Mouse (Mus musculus) embryonic facial prominence, embryonic 15.5 days (tissue): Measurements from ENCODE around the gene Naxd. TPM values are rescaled to one million over a fixed set of nuclear protein-coding genes. Genes with fewer than 3 reads are reported as not detected.
"Not testable (repeated sequence)": the region's sequence is repeated elsewhere in the genome, so short reads cannot be mapped to it uniquely, and the experiment has no call there.

ENCODE experiments used
- ATAC-seq: fragments of 200-750 bp; cut with Nextera tagmentation; 2 replicates; pipeline ENCODE4 v1.8.0; 2017; ENCODE audit warnings: low read depth, moderate TSS enrichment; ENCODE audit not compliant: insufficient number of reproducible peaks, low FRiP score, low TSS enrichment
- H3K27ac ChIP-seq: fragments of 300-500 bp; sonication (generic); replicated peaks from 2 replicates; pipeline ENCODE4 v1.5.1; 2015; ENCODE audit warnings: mild to moderate bottlenecking, inconsistent platforms
- H3K27me3 ChIP-seq: fragments of 300-500 bp; sonication (generic); 2 replicates; pipeline ENCODE4 v1.6.1; 2015; ENCODE audit warnings: inconsistent platforms
- H3K36me3 ChIP-seq: fragments of 300-500 bp; sonication (generic); 2 replicates; pipeline ENCODE4 v1.6.1; 2015; ENCODE audit warnings: mild to moderate bottlenecking, inconsistent platforms
- H3K4me1 ChIP-seq: fragments of 300-500 bp; sonication (generic); 2 replicates; pipeline ENCODE4 v1.6.1; 2015; ENCODE audit warnings: inconsistent platforms
- H3K4me2 ChIP-seq: fragments of 300-500 bp; sonication (generic); replicated peaks from 2 replicates; pipeline ENCODE4 v1.6.1; 2015; ENCODE audit warnings: mild to moderate bottlenecking, inconsistent platforms
- H3K4me3 ChIP-seq: fragments of 300-500 bp; sonication (generic); replicated peaks from 2 replicates; pipeline ENCODE4 v1.5.1; 2015; ENCODE audit warnings: mild to moderate bottlenecking, inconsistent platforms
- H3K9ac ChIP-seq: fragments of 300-500 bp; sonication (generic); 2 replicates; pipeline ENCODE4 v1.6.1; 2015; ENCODE audit warnings: inconsistent platforms
- H3K9me3 ChIP-seq: fragments of 300-500 bp; sonication (generic); replicated peaks from 2 replicates; pipeline ENCODE4 v1.6.1; 2016; ENCODE audit warnings: inconsistent platforms
- WGBS: fragments of 180-500 bp; shearing (Covaris S2); methylation state at CpG from one replicate; pipeline ENCODE4 v1.1.7; 2015; 5-methylcytosine and 5-hydroxymethylcytosine counted together
- polyA plus RNA-seq: library from polyadenylated mRNA; unstranded; fragments of >200 nt; fragmentation: Nextera tagmentation; extraction: Ambion mirVana; gene quantifications from 2 replicates; pipeline ENCODE4 v1.2.1, GENCODE M21; 2015

The Naxd gene
- polyA plus RNA-seq, 1 experiment from 2014 or later = 132 TPM

DNA sequence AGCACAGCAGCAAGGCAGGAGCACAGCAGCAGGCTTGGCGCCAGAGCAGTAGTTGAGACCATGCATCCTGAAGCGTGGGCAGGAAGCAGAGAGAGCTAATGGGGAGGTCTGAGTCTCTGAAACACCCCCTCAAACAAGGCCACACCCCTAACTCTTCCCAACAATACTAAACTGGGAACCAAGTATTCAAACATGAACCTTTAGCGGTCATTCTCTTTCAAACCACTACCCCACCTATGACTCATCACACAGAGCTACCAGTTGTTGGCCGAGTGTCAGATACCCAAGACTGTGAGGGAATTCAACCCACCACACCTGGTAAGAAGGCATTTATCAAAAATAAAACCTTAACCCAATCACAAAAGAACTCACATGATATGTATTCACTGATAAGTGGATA lies 10.1 kb upstream of the Naxd start:
- H3K4me3 ChIP-seq = no peak overlapping the region
- H3K36me3 ChIP-seq = no peaks in the 10 kb centered on the region
- H3K27me3 ChIP-seq = peaks cover 38% of the 10 kb centered on the region
- no peak overlapping the region for H3K27ac ChIP-seq
- no peak for ATAC-seq
- WGBS = 67% methylated on average over 4 of the region's 4 CpGs
- no peaks in the 10 kb centered on the region for H3K9me3 ChIP-seq
- no peak overlapping the region for H3K9ac ChIP-seq
- H3K4me2 ChIP-seq = no peak overlapping the region
- no peaks in the 10 kb centered on the region for H3K4me1 ChIP-seq

DNA sequence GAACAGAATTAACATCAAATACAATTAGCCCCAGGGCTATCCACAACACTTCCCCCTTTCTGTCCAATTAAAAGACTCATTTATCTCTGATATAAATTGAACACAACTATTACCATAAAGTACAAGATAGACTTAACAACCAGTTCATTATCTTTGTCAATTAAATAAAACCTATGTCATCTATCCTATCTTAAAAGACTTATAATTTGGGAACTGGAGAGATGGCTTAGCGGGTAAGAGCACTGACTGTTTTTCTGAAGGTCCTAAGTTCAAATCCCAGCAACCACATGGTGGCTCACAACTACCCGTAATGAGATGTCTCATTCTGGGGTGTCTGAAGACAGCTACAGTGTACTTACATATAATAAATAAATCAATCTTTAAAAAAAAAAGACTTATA lies 5.0 kb upstream of the Naxd start:
- H3K9me3 ChIP-seq, H3K27ac ChIP-seq, H3K4me1 ChIP-seq, ATAC-seq, H3K9ac ChIP-seq, H3K36me3 ChIP-seq, H3K4me3 ChIP-seq, H3K4me2 ChIP-seq: not testable (repeated sequence)
- H3K27me3 ChIP-seq = peaks cover 36% of the 10 kb centered on the region
- 86% methylated on average over 2 of the region's 2 CpGs for WGBS

DNA sequence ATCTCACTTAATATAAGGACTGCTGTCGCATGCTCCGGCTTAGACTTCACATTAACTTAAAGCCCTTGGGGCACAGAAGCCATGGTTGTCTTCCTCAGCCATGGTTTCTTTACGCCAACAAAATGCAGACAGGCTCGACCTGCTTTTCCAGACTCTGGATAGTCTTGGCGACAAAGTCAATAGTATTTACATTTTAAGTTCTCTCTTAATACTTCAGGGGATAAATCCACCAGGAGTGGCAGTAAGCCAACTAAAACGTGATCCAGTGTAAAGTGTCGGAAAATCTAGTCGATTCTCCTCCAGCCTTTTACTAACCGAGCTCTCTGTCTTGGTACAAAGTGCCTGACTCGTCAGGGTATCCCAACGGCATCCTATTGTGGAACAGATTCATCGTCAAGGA lies 975 bp downstream of the Naxd start:
- H3K27me3 ChIP-seq = peaks cover 11% of the 10 kb centered on the region; the same call in 1 of the 2 replicates
- H3K9me3 ChIP-seq = no peaks in the 10 kb centered on the region
- H3K4me3 ChIP-seq = peak overlapping the region; percentile 94
- peak overlapping the region; percentile 84 for H3K4me2 ChIP-seq
- peak overlapping the region; percentile 85; the same call in 1 of the 2 replicates for H3K9ac ChIP-seq
- WGBS = 59% methylated on average over 12 of the region's 12 CpGs
- H3K27ac ChIP-seq = 0 out of 2 replicates have a peak overlapping the region, but pooled peaks have one; percentile 44
- H3K4me1 ChIP-seq = peaks cover 24% of the 10 kb centered on the region
- H3K36me3 ChIP-seq = peaks cover 13% of the 10 kb centered on the region
- no peak for ATAC-seq

DNA sequence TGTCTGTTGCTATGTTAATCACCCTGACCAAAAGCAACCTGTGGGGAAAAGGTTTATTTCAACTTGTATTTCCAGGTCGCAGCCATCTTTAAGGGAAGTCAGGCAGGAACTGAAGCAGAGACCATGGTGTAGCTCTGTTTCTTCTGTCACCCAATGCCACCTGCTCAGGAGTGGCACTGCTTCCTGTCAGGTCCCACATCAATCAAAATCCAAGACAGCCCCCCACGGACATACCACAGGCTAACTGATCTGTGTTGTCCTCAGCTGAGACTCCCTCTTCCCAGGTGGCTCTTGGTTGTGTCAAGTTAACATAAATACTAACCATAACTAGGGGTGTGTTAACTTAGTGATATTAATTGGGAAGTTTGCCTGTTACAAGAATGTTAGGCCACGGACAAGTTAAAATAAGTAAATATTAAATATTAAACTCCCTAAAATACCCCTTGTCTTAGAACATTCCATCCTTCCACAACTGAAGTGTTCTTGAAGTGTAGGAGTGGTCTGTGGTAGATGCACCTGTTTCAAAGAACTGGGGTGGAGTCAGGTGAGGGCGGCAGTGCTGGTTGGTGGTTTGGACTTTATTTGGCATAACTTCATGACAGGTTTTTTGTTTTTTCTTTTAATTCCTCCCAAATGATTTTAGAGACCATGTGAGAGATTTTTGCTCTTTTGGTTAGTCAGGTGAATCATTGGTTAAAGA lies 1.6 kb downstream of the Naxd start:
- H3K27me3 ChIP-seq = peaks cover 10% of the 10 kb centered on the region; the same call in 1 of the 2 replicates
- peaks cover 24% of the 10 kb centered on the region for H3K4me1 ChIP-seq
- H3K9ac ChIP-seq = no peak overlapping the region
- WGBS = 87% methylated on average over 4 of the region's 4 CpGs
- H3K4me2 ChIP-seq = peak overlapping the region; percentile 84
- no peak for ATAC-seq
- 0 out of 2 replicates have a peak overlapping the region, but pooled peaks have one; percentile 44 for H3K27ac ChIP-seq
- peak overlapping the region; percentile 94; the same call in 1 of the 2 replicates for H3K4me3 ChIP-seq
- no peaks in the 10 kb centered on the region for H3K9me3 ChIP-seq
- H3K36me3 ChIP-seq = peaks cover 19% of the 10 kb centered on the region

DNA sequence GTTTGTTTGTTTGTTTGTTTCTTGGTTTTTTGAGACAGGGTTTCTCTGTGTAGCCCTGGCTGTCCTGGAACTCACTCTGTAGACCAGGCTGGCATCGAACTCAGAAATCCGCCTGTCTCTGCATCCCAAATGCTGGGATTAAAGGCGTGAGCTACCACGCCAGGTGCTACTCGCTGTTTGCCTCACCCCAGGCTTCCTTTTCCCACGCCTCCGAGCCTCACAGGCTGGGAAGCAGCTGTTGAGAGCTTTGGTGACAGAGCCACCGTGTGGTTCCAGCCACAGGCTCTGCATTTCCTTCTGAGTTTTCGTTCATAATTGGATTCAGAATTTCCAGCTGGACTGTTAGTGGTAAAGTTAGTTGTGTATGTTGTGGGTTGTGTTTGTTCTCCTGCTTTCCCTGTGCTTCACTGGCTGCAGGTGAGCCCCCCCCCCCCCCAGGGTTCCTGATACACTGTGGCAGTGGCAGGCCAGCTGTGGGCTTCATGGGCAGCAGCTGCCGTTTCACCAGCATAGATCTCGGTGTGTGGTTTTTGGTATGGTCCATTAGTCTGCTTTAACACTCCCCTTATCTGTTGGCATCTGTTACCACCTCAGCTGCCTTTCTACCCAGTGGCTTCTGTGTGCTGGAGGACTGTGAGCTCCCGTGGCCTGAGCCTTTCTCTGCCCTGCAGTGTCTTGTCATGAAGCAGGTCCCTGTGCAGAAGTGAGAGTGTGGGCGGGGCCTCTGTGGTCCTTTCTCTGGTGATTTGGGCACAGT lies 6.3 kb downstream of the Naxd start:
- WGBS = 77% methylated on average over 13 of the region's 13 CpGs
- no peak overlapping the region for H3K9ac ChIP-seq
- H3K4me2 ChIP-seq = no peak overlapping the region
- peaks cover 10% of the 10 kb centered on the region for H3K4me1 ChIP-seq
- ATAC-seq = no peak
- no peaks in the 10 kb centered on the region for H3K27me3 ChIP-seq
- no peak overlapping the region for H3K27ac ChIP-seq
- no peaks in the 10 kb centered on the region for H3K9me3 ChIP-seq
- no peak overlapping the region for H3K4me3 ChIP-seq
- H3K36me3 ChIP-seq = peaks cover 58% of the 10 kb centered on the region

DNA sequence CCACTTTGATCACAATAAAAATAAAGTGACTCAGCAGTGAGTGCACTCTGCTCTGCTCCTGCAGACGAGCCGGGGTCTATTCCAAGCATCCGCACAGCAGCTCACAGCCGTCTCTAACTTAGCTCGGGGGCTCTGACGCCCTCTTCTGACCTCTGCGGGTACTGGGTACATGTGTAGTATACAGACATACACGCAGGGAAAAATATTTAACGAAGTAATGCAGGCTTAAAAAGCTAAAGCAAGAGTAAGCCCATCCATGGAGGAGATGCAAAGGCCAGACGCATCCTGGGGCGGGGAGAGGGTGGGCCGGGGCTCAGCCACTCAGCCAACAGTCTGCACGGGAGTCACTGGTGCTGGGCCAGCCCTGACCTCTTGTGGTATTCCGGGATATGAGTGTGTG lies 8.8 kb downstream of the Naxd start:
- Histone ChIP-seq H3K27me3 (no peaks in the 10 kb centered on the region), H3K9me3 (no peaks in the 10 kb centered on the region), H3K4me1 (no peaks in the 10 kb centered on the region; the same call in 1 of the 2 replicates), H3K4me3 (no peak overlapping the region), H3K27ac (no peak overlapping the region), H3K9ac (no peak overlapping the region), H3K36me3 (peaks cover 82% of the 10 kb centered on the region), H3K4me2 (no peak overlapping the region)
- WGBS = 80% methylated on average over 14 of the region's 14 CpGs
- no peak for ATAC-seq

DNA sequence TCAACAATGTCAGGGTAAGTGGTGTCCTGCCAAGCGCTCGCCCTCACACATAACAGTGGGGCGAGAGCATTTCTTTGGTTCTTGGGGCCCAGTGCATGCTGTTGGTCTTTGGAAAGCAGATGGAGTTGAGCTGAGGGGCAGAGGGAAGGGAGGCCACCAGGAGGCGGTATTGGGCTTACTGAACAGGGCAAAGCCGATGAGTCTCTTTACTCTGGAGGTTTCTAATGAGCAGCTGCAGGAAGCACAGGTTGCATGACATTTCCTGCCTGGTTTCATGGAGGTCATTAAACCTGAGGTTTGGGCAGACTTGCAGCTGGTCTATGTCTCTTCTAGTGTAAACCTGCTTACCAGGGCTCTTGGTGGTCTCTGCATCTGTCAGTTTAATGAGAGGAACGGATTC lies 9.5 kb downstream of the Naxd start:
- Histone ChIP-seq H3K9me3 (no peaks in the 10 kb centered on the region), H3K36me3 (peaks cover 86% of the 10 kb centered on the region)

DNA sequence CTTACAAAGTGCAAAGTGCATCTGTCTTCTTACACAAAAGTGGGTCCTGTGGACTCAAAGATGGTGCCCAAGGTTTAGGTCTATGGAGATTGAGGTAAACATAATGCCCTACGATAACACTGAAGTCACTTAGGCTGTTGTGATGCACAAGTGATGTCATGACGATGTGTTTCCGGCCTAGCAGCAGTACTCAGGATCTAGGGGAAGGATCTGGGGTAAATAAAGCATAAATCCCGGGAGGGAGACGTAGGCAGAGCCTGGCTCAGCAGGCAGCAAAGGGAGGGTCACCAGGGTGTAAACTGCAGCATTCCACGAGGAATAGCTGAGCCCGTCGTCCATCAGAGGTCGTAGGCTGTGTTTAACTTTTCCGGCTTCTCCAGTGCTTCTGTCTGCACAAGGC lies 11.6 kb downstream of the Naxd start:
- 78% methylated on average over 10 of the region's 10 CpGs for WGBS
- no peak overlapping the region for H3K27ac ChIP-seq
- H3K4me3 ChIP-seq = no peak overlapping the region
- no peak overlapping the region for H3K9ac ChIP-seq
- H3K4me1 ChIP-seq = no peaks in the 10 kb centered on the region; the same call in 1 of the 2 replicates
- peaks cover 91% of the 10 kb centered on the region for H3K36me3 ChIP-seq
- no peaks in the 10 kb centered on the region for H3K27me3 ChIP-seq
- no peak overlapping the region for H3K4me2 ChIP-seq
- no peak for ATAC-seq
- no peaks in the 10 kb centered on the region for H3K9me3 ChIP-seq

More for the DNA sequence above, 9.5 kb downstream of the Naxd start:
- Histone ChIP-seq H3K4me3 (no peak overlapping the region), H3K27me3 (no peaks in the 10 kb centered on the region), H3K27ac (no peak overlapping the region), H3K4me2 (no peak overlapping the region), H3K9ac (no peak overlapping the region), H3K4me1 (no peaks in the 10 kb centered on the region; the same call in 1 of the 2 replicates)
- WGBS = 69% methylated on average over 6 of the region's 6 CpGs
- no peak; the same call in 1 of the 2 replicates for ATAC-seq

DNA sequence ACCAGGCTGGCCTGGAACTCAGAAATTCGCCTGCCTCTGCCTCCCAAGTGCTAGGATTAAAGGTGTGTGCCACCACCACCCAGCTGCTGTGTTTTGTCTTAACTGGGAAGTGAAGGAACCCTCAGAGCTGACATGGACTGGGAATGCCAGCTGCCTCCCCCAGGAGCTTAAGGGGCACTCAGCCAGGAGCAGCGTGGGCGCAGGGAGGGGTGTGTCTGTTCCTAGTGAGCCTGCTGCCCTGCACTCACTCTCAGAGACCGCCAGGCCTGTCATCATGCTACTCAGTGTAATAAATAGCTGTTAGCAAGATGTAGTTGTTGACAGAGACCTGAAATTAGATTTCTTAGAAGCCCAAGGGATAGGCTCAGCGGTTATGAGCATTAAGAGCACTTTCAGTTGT lies 13.7 kb downstream of the Naxd start:
- Histone ChIP-seq H3K36me3 (peaks cover 89% of the 10 kb centered on the region), H3K27ac (no peak overlapping the region), H3K4me3 (no peak overlapping the region), H3K9me3 (no peaks in the 10 kb centered on the region), H3K4me2 (no peak overlapping the region), H3K27me3 (no peaks in the 10 kb centered on the region), H3K9ac (no peak overlapping the region), H3K4me1 (no peaks in the 10 kb centered on the region; the same call in 1 of the 2 replicates)
- ATAC-seq = no peak
- 79% methylated on average over 5 of the region's 5 CpGs for WGBS

DNA sequence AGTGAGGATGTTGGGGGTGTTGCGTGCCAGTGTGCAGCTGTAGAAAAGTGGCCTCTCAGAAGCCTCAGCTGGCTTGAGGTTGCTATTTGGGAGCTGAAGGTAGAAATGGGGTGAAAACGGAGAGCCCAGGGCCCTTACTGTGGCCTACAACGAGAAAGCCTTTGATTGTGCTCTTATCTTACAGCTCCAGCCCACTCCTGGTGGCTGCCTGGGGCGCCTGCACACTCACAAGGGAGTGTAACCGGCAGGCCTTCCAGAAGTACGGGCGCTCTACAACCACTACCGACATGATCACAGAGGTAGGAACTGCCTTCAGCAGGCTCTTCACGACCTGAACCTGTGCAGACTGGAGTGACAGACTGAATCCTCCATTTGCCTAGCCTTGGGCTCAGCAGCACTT lies 15.4 kb downstream of the Naxd start:
- no peaks in the 10 kb centered on the region for H3K9me3 ChIP-seq
- ATAC-seq = no peak
- WGBS = 88% methylated on average over 9 of the region's 9 CpGs
- peaks cover 93% of the 10 kb centered on the region for H3K36me3 ChIP-seq
- H3K4me3 ChIP-seq = no peak overlapping the region
- H3K4me2 ChIP-seq = no peak overlapping the region
- no peaks in the 10 kb centered on the region; the same call in 1 of the 2 replicates for H3K4me1 ChIP-seq
- H3K27ac ChIP-seq = no peak overlapping the region
- no peaks in the 10 kb centered on the region for H3K27me3 ChIP-seq
- no peak overlapping the region for H3K9ac ChIP-seq

DNA sequence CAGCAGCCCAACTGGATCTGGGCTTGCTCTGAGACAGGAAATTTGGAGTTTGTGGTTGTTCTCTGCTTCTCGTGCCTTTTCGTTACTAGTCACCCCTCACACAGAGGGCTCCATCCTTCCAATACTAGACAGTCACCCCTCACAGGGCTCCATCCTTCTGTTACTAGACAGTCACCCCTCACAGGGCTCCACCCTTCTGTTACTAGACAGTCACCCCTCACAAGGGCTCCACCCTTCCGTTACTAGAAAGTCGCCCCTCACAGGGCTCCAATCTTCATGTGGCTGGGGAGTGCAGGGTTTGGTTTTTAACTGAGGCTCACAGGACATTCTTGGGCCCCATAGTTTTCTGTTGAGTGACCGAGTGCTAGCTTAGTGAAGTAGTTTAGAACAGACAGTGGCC lies 15.9 kb downstream of the Naxd start:
- H3K9ac ChIP-seq = no peak overlapping the region
- no peak for ATAC-seq
- no peaks in the 10 kb centered on the region for H3K4me1 ChIP-seq
- H3K4me2 ChIP-seq = no peak overlapping the region
- no peak overlapping the region for H3K27ac ChIP-seq
- 90% methylated on average over 5 of the region's 5 CpGs for WGBS
- H3K36me3 ChIP-seq = peaks cover 94% of the 10 kb centered on the region
- H3K27me3 ChIP-seq = no peaks in the 10 kb centered on the region
- H3K4me3 ChIP-seq = no peak overlapping the region
- no peaks in the 10 kb centered on the region for H3K9me3 ChIP-seq
